ENCODE assay signal across 23 mouse cellular contexts in the genomic region with DNA sequence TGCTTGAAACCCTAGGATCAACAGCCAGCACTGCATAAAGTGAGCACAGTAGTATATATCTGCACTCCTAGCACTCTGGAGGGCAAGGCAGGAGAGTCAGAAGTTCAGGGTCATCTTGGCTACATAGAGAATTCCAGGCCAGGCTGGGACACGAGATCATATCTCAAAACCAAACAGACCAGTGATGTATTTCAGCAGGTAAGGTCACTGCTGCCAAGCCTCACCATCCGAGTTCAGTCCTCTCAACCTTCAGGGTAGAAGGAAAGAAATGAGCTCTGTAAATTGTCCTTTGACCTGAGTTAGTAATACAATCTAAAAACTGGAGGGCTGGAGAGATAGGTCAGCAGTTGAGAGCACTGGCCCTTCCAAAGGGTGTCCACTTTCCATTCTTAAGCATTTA. TPM values are rescaled to one million over a fixed set of nuclear protein-coding genes. Genes with fewer than 3 reads are reported as not detected.
DNase-seq lines count a peak whose midpoint lies in the region; ATAC-seq and TF ChIP-seq lines count a peak whose summit lies in the region.
"Had no signal": no experiment of that assay in that cellular context is flagged by ENCODE, and none has a peak within 500 bp of the region (broad histone marks: within the 10 kb centered on the region; RNA-seq: fewer than 3 reads in every experiment).

No protein-coding gene starts in this region.

- no peak overlapping the region for H3K4me2 ChIP-seq in intestine, embryonic 16.5 days (ENCODE audit: low read depth, low read length)
- no peak overlapping the region for H3K4me2 ChIP-seq in intestine, embryonic 15.5 days (replicated peaks)
- H3K4me2 ChIP-seq in liver, embryonic 15.5 days: no peak overlapping the region
- no peak overlapping the region for H3K4me2 ChIP-seq in liver, embryonic 11.5 days
- no peak overlapping the region for H3K4me2 ChIP-seq in liver, postnatal 0 days (ENCODE audit: low read depth, low read length)
- no peak overlapping the region for H3K4me2 ChIP-seq in hindbrain, postnatal 0 days (ENCODE audit: low read depth, low read length)
- H3K4me2 ChIP-seq: forebrain, embryonic 13.5 days; heart, embryonic 13.5 days; hindbrain, embryonic 14.5 days; kidney, embryonic 15.5 days; lung, embryonic 14.5 days; midbrain, embryonic 11.5 days had no signal

- H3K36me3 ChIP-seq in intestine, embryonic 16.5 days (ENCODE audit: control insufficient read depth, insufficient read depth, low read length): no peaks in the 10 kb centered on the region
- H3K36me3 ChIP-seq in intestine, embryonic 15.5 days: no peaks in the 10 kb centered on the region
- H3K36me3 ChIP-seq in liver, embryonic 15.5 days (replicated peaks): no peaks in the 10 kb centered on the region
- H3K36me3 ChIP-seq in liver, embryonic 11.5 days (ENCODE audit: control insufficient read depth, insufficient read depth, low read length): no peaks in the 10 kb centered on the region
- H3K36me3 ChIP-seq in liver, postnatal 0 days (replicated peaks; ENCODE audit: insufficient read depth, low read length): no peaks in the 10 kb centered on the region
- no peaks in the 10 kb centered on the region for H3K36me3 ChIP-seq in hindbrain, postnatal 0 days (ENCODE audit: insufficient read depth, low read length)
- no peaks in the 10 kb centered on the region for H3K36me3 ChIP-seq in heart, embryonic 10.5 days
- H3K36me3 ChIP-seq: heart, embryonic 13.5 days; kidney, embryonic 15.5 days had no signal

- DNase-seq in liver, embryonic 11.5 days (ENCODE audit: low spot score): no peak
- DNase-seq in liver, postnatal 0 days: no peak
- no peak for DNase-seq in hindbrain, postnatal 0 days (ENCODE audit: low spot score)
- DNase-seq in heart, embryonic 10.5 days (ENCODE audit: low spot score): no peak
- DNase-seq in cerebellum, postnatal 36 days: no peak
- DNase-seq: adrenal gland, postnatal 25 days; cerebellum, adult 11-12 months; cerebellum, adult 9-11 months; heart, adult 2 months; heart, postnatal 10 days; lung, embryonic 14.5 days; right cerebral cortex, postnatal 25 days; spleen, adult 18-20 months had no signal

- no peaks in the 10 kb centered on the region for H3K27me3 ChIP-seq in intestine, embryonic 16.5 days (replicated peaks; ENCODE audit: control insufficient read depth, insufficient read depth, low read length)
- H3K27me3 ChIP-seq in intestine, embryonic 15.5 days (replicated peaks): no peaks in the 10 kb centered on the region
- no peaks in the 10 kb centered on the region for H3K27me3 ChIP-seq in liver, embryonic 15.5 days
- H3K27me3 ChIP-seq in liver, embryonic 11.5 days (replicated peaks; ENCODE audit: control insufficient read depth, insufficient read depth, low read length): no peaks in the 10 kb centered on the region
- no peaks in the 10 kb centered on the region for H3K27me3 ChIP-seq in liver, postnatal 0 days (ENCODE audit: insufficient read depth, low read length)
- no peaks in the 10 kb centered on the region for H3K27me3 ChIP-seq in hindbrain, postnatal 0 days (ENCODE audit: insufficient read depth, low read length)
- no peaks in the 10 kb centered on the region for H3K27me3 ChIP-seq in heart, embryonic 10.5 days (ENCODE audit: insufficient read depth, poor library complexity, severe bottlenecking)
- H3K27me3 ChIP-seq: forebrain, embryonic 13.5 days; heart, embryonic 13.5 days; kidney, embryonic 15.5 days had no signal

- TF ChIP-seq EP300 in liver, postnatal 0 days (IDR thresholded peaks at IDR 0.05; ENCODE audit: low read depth): no peak

- H3K9me3 ChIP-seq in intestine, embryonic 16.5 days (ENCODE audit: control insufficient read depth, low read length): no peaks in the 10 kb centered on the region
- no peaks in the 10 kb centered on the region for H3K9me3 ChIP-seq in intestine, embryonic 15.5 days
- no peaks in the 10 kb centered on the region for H3K9me3 ChIP-seq in liver, embryonic 15.5 days (replicated peaks)
- no peaks in the 10 kb centered on the region for H3K9me3 ChIP-seq in liver, embryonic 11.5 days (ENCODE audit: control insufficient read depth, low read length)
- H3K9me3 ChIP-seq in liver, postnatal 0 days (ENCODE audit: low read length): no peaks in the 10 kb centered on the region
- H3K9me3 ChIP-seq in hindbrain, postnatal 0 days (ENCODE audit: low read length): no peaks in the 10 kb centered on the region
- H3K9me3 ChIP-seq in heart, embryonic 10.5 days: no peaks in the 10 kb centered on the region
- H3K9me3 ChIP-seq: forebrain, embryonic 13.5 days; heart, embryonic 13.5 days; kidney, embryonic 15.5 days had no signal

- H3K9ac ChIP-seq in intestine, embryonic 16.5 days (ENCODE audit: low read depth, low read length): no peak overlapping the region
- no peak overlapping the region for H3K9ac ChIP-seq in intestine, embryonic 15.5 days
- no peak overlapping the region for H3K9ac ChIP-seq in liver, embryonic 15.5 days
- H3K9ac ChIP-seq in liver, embryonic 11.5 days (ENCODE audit: low read depth, low read length): no peak overlapping the region
- H3K9ac ChIP-seq in liver, postnatal 0 days (replicated peaks): no peak overlapping the region
- H3K9ac ChIP-seq in hindbrain, postnatal 0 days (replicated peaks; ENCODE audit: low read length): no peak overlapping the region
- H3K9ac ChIP-seq: forebrain, embryonic 13.5 days; heart, embryonic 13.5 days; hindbrain, embryonic 14.5 days; kidney, embryonic 15.5 days; lung, embryonic 14.5 days had no signal

- no peak for ATAC-seq in intestine, embryonic 16.5 days
- no peak for ATAC-seq in intestine, embryonic 15.5 days
- ATAC-seq in liver, embryonic 15.5 days (ENCODE audit: insufficient read depth): no peak
- no peak for ATAC-seq in liver, embryonic 11.5 days (replicated peaks; ENCODE audit: low FRiP score)
- no peak for ATAC-seq in liver, postnatal 0 days
- ATAC-seq in hindbrain, postnatal 0 days: no peak
- ATAC-seq: forebrain, embryonic 13.5 days; midbrain, embryonic 16.5 days had no signal

- WGBS in intestine, embryonic 16.5 days: 33% methylated on average over 2 of the region's 2 CpGs
- WGBS in intestine, embryonic 15.5 days: 35% methylated on average over 2 of the region's 2 CpGs
- 47% methylated on average over 2 of the region's 2 CpGs for WGBS in liver, embryonic 15.5 days (ENCODE audit: insufficient replicate concordance)
- 47% methylated on average over 2 of the region's 2 CpGs for WGBS in liver, embryonic 11.5 days
- 49% methylated on average over 2 of the region's 2 CpGs for WGBS in liver, postnatal 0 days (ENCODE audit: insufficient replicate concordance)
- 87% methylated on average over 2 of the region's 2 CpGs for WGBS in hindbrain, postnatal 0 days
- 49% methylated on average over 2 of the region's 2 CpGs for whole genome bisulfite sequencing in heart, embryonic 10.5 days

- H3K4me1 ChIP-seq in intestine, embryonic 16.5 days (ENCODE audit: control insufficient read depth, insufficient read depth, low read length): peaks cover 45% of the 10 kb centered on the region
- H3K4me1 ChIP-seq in intestine, embryonic 15.5 days (replicated peaks): peaks cover 31% of the 10 kb centered on the region
- peaks cover 52% of the 10 kb centered on the region for H3K4me1 ChIP-seq in liver, embryonic 15.5 days (replicated peaks)
- H3K4me1 ChIP-seq in liver, embryonic 11.5 days (replicated peaks; ENCODE audit: control insufficient read depth, insufficient read depth, low read length): peaks cover 21% of the 10 kb centered on the region
- H3K4me1 ChIP-seq in liver, postnatal 0 days (ENCODE audit: insufficient read depth): peaks cover 40% of the 10 kb centered on the region
- 0 out of 2 replicates have a peak, but pooled peaks cover 1% of the 10 kb centered on the region for H3K4me1 ChIP-seq in hindbrain, postnatal 0 days (ENCODE audit: insufficient read depth, low read length)
- peaks cover 54% of the 10 kb centered on the region for H3K4me1 ChIP-seq in heart, embryonic 10.5 days

- 0 out of 2 replicates have a peak overlapping the region, but pooled peaks have one; percentile 15 for H3K27ac ChIP-seq in intestine, embryonic 16.5 days (ENCODE audit: low read length)
- H3K27ac ChIP-seq in intestine, embryonic 15.5 days: no peak overlapping the region
- 0 out of 2 replicates have a peak overlapping the region, but pooled peaks have one; percentile 41 for H3K27ac ChIP-seq in liver, embryonic 15.5 days (replicated peaks)
- H3K27ac ChIP-seq in liver, embryonic 11.5 days (ENCODE audit: low read depth, low read length): no peak overlapping the region
- peak overlapping the region; percentile 30; the same call in 1 of the 2 replicates for H3K27ac ChIP-seq in liver, postnatal 0 days (ENCODE audit: low read depth)
- H3K27ac ChIP-seq in hindbrain, postnatal 0 days: no peak overlapping the region
- H3K27ac ChIP-seq in heart, embryonic 10.5 days: no peak overlapping the region
- H3K27ac ChIP-seq: forebrain, embryonic 13.5 days; heart, adult 2 months; heart, embryonic 13.5 days; hindbrain, embryonic 14.5 days; kidney, embryonic 15.5 days; layer of hippocampus, adult 2 months had no signal

- no peak for TF ChIP-seq CTCF in liver, postnatal 0 days (IDR thresholded peaks at IDR 0.05; ENCODE audit: low read depth)
- TF ChIP-seq CTCF in hindbrain, postnatal 0 days (IDR thresholded peaks at IDR 0.05; ENCODE audit: low read depth): no peak

- H3K4me3 ChIP-seq in intestine, embryonic 16.5 days (ENCODE audit: low read length): no peak overlapping the region
- no peak overlapping the region for H3K4me3 ChIP-seq in intestine, embryonic 15.5 days (replicated peaks)
- no peak overlapping the region for H3K4me3 ChIP-seq in liver, embryonic 15.5 days (replicated peaks)
- no peak overlapping the region for H3K4me3 ChIP-seq in liver, embryonic 11.5 days (ENCODE audit: low read depth, low read length)
- no peak overlapping the region for H3K4me3 ChIP-seq in liver, postnatal 0 days (ENCODE audit: low read depth, low read length)
- H3K4me3 ChIP-seq in hindbrain, postnatal 0 days (ENCODE audit: low read length): no peak overlapping the region
- H3K4me3 ChIP-seq in heart, embryonic 10.5 days: no peak overlapping the region
- H3K4me3 ChIP-seq: forebrain, embryonic 13.5 days; heart, adult 2 months; heart, embryonic 13.5 days; kidney, embryonic 15.5 days; layer of hippocampus, adult 2 months had no signal

RNA-seq across cellular contexts. Expression of gene Tubd1, which starts 29.6 kb away (rescaled TPM):
- 9.3 and 11.4 TPM in 2 replicates for polyA plus RNA-seq in intestine, embryonic 16.5 days (2015; fragmentation: Nextera tagmentation; extraction: Ambion mirVana)
- 11.6 and 11.8 TPM in 2 replicates for polyA plus RNA-seq in intestine, embryonic 15.5 days (2015; fragmentation: Nextera tagmentation; extraction: Ambion mirVana)
- polyA plus RNA-seq in liver, embryonic 15.5 days (2015; fragmentation: Nextera tagmentation; extraction: Ambion mirVana): 9.8 and 9.9 TPM in 2 replicates
- polyA plus RNA-seq in liver, embryonic 11.5 days (2014; fragmentation: Nextera tagmentation; extraction: Ambion mirVana): 18.5 and 18.7 TPM in 2 replicates
- 4.3 and 4.4 TPM in 2 replicates for polyA plus RNA-seq in liver, postnatal 0 days (2015; fragmentation: Nextera tagmentation; extraction: Ambion mirVana)
- total RNA-seq in hindbrain, postnatal 0 days (2014; rRNA removed): 1.8 and 2.6 TPM in 2 replicates
- polyA plus RNA-seq in hindbrain, postnatal 0 days (2015; fragmentation: Nextera tagmentation; extraction: Ambion mirVana): 6.4 and 7.2 TPM in 2 replicates
- 11.8 and 12.8 TPM in 2 replicates for polyA plus RNA-seq in heart, embryonic 10.5 days (2016; fragmentation: Nextera tagmentation; extraction: Ambion mirVana)

RNA-seq across cellular contexts. Expression of gene Rps6kb1, which starts 29.8 kb away (rescaled TPM):
- polyA plus RNA-seq in intestine, embryonic 16.5 days (2015; fragmentation: Nextera tagmentation; extraction: Ambion mirVana): 45.2 and 56.8 TPM in 2 replicates
- 54.6 and 63.6 TPM in 2 replicates for polyA plus RNA-seq in intestine, embryonic 15.5 days (2015; fragmentation: Nextera tagmentation; extraction: Ambion mirVana)
- 18.9 and 23.5 TPM in 2 replicates for polyA plus RNA-seq in liver, embryonic 15.5 days (2015; fragmentation: Nextera tagmentation; extraction: Ambion mirVana)
- polyA plus RNA-seq in liver, embryonic 11.5 days (2014; fragmentation: Nextera tagmentation; extraction: Ambion mirVana): 48.4 and 50.9 TPM in 2 replicates
- polyA plus RNA-seq in liver, postnatal 0 days (2015; fragmentation: Nextera tagmentation; extraction: Ambion mirVana): 20.6 and 23.6 TPM in 2 replicates
- total RNA-seq in hindbrain, postnatal 0 days (2014; rRNA removed): 21.9 and 34.2 TPM in 2 replicates
- 67.3 and 67.7 TPM in 2 replicates for polyA plus RNA-seq in hindbrain, postnatal 0 days (2015; fragmentation: Nextera tagmentation; extraction: Ambion mirVana)
- 54.3 and 60.4 TPM in 2 replicates for polyA plus RNA-seq in heart, embryonic 10.5 days (2016; fragmentation: Nextera tagmentation; extraction: Ambion mirVana)

Comparison
In these comparisons a context has a peak if more than half of its experiments do, and no peak if none do; other contexts are left out.
1. H3K27ac ChIP-seq: peak in intestine, embryonic 16.5 days (single experiment), liver, embryonic 15.5 days (single experiment) and liver, postnatal 0 days (single experiment); none in intestine, embryonic 15.5 days (single experiment), liver, embryonic 11.5 days (single experiment), hindbrain, postnatal 0 days (single experiment) and heart, embryonic 10.5 days (single experiment).